Mouse (Mus musculus): ENCODE measurements around the gene Nuak2. TPM values are rescaled to one million over a fixed set of nuclear protein-coding genes. Genes with fewer than 3 reads are reported as not detected.

The Nuak2 gene
- total RNA-seq, 1 experiment from 2014 or later: 79.4 TPM

DNA sequence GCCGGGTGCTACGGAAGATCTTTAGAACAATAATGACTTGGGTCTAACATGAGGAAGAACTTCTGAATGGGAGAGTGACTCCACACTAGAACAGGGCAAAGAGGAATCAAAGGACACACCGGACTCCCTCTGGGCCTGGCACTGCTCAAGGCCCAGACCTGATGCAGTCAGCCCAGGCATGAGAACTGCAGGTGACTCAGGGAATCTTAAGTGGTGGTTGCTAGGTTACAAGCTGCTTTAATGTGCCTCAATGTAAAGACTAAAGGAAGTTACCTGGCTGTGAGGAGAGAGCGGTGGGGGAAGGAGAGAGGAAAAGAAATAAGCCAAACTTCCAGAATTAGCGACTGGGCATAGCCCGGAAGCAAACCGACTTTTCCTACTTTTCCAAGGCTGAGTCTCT is 20.4 kb upstream of the Nuak2 start:
- no peak for ATAC-seq (replicated peaks; ENCODE audit: insufficient number of reproducible peaks, low FRiP score, low TSS enrichment, poor library complexity, severe bottlenecking)

DNA sequence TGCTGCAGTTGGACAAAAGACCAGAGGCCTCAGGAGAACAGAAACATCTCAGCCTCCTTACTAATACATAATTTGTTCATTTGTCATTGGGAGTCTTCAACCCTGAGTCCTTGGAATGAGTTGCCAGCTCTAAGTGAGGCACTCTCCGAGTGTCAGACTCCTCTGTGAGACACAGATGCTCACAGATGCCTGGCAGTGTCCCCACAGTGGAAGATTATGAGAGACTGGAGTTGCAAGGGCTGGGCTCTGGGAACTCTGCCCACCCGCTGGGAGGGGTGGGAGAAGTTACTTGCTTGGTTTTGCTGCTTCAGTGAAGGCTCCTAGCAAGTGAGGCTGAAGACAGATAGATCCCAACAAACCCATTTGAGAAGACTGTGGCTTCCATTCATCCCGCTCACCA is 19.9 kb upstream of the Nuak2 start:
- ATAC-seq (replicated peaks; ENCODE audit: insufficient number of reproducible peaks, low FRiP score, low TSS enrichment, poor library complexity, severe bottlenecking): no peak

GRCm38 (mm10) chr1:132298425-132298800 is 17.5 kb upstream of the Nuak2 start, which contains the start of gene Klhdc8a:
Gene Klhdc8a, plus strand, starts transcription at chr1:132298626.
- ATAC-seq (replicated peaks; ENCODE audit: insufficient number of reproducible peaks, low FRiP score, low TSS enrichment, poor library complexity, severe bottlenecking): no peak

DNA sequence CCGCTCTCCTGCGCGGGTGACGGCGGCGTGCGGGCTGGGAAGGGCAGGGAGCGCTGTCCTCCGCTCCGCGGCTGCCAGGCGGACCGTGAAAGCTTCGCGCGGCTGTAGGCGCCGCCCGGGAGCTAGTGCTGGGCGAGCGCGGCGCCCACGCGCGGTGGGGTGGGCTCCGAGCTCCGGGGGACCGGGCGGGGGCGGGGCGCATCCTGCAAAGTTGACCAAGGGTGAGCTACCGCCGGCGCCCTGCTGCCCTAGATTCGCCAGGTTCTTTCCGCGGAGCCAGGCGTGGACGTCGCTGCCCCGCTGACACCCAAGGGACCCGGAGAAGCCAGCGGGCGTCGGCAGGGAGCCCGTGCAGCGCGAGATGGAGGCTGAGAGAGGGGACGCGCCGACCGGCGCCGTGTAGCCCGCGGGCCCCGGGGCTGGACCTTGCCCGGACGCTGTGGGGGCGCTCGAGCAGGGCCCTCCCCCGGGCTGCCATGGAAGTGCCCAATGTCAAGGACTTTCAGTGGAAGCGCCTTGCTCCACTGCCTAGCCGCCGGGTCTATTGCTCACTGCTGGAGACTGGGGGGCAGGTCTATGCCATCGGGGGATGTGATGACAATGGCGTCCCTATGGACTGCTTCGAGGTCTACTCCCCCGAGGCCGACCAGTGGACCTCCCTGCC is 17.0 kb upstream of the Nuak2 start:
- ATAC-seq (replicated peaks; ENCODE audit: insufficient number of reproducible peaks, low FRiP score, low TSS enrichment, poor library complexity, severe bottlenecking): no peak

GRCm38 (mm10) chr1:132299744-132300143 is 16.2 kb upstream of the Nuak2 start:
- ATAC-seq (replicated peaks; ENCODE audit: insufficient number of reproducible peaks, low FRiP score, low TSS enrichment, poor library complexity, severe bottlenecking): no peak

DNA sequence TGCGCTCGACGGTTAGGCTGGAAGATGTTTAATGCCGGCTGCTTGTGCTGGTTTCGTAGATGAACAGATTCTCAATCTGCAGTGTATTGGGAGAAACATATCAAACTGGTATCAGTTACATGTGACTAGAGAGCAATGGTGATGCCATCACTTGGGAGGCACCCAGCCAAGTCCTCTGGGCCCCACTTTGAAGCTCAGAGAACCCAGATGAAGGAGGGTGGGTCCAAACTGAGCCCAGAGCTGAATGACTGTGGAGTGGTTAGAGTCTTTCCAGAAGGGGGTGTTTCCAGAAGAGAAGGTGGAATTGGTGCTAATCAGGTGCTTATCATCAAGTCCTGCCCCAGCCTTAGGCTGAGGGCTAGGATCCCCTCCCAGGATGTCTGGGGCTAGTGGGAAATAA is 14.7 kb upstream of the Nuak2 start:
- ATAC-seq (replicated peaks; ENCODE audit: insufficient number of reproducible peaks, low FRiP score, low TSS enrichment, poor library complexity, severe bottlenecking): no peak

GRCm38 (mm10) chr1:132302341-132302866 is 13.5 kb upstream of the Nuak2 start:
- no peak for ATAC-seq (replicated peaks; ENCODE audit: insufficient number of reproducible peaks, low FRiP score, low TSS enrichment, poor library complexity, severe bottlenecking)

DNA sequence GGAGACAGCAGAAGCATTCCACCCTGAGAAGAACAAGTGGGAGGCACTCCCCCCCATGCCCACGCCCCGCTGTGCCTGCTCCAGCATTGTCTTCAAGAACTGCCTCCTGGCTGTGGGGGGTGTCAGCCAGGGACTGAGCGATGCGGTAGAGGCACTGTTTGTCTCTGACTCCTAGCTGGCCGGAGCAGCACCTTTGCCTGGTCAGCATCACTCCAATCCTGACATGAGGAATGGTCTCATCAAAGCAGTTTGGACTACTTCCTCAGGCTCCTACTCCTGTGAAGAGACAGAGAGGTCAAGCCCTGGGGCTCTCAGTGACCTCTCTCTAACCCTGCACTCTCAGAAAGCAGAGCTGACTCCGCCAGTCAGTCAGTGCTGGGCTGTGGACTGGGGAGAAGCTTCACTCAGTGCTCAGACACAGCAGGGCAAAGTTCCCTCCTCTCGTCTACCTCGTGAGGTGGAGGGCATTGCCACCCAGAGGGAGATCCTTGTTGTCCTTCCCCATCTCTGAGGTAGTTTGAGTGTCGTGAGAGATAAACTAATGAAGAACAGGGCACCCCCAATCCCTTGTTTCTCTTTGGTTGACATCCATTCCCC is 11.2 kb upstream of the Nuak2 start:
- no peak for ATAC-seq (replicated peaks; ENCODE audit: insufficient number of reproducible peaks, low FRiP score, low TSS enrichment, poor library complexity, severe bottlenecking)

DNA sequence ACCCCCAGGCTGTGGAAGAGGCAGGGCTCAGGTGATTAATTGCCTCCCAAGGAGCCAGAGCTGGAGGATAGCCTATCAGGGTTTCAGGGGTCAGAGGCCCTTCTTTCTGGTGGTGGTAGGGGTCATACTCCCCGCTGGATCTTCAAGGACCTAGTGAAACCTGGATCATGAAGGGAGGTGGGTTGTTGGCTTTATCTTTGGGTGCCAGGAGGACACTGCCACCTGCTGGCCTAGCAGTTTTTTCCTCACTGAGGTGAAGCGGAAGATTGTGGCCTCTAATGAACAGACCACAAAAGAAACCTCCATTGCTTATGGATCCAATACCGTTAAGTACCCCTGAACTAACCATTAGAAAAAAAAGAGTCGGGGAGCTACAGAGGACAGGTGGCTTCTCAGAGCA is 9.8 kb upstream of the Nuak2 start:
- no peak for ATAC-seq (replicated peaks; ENCODE audit: insufficient number of reproducible peaks, low FRiP score, low TSS enrichment, poor library complexity, severe bottlenecking)

- no peak for ATAC-seq (replicated peaks; ENCODE audit: insufficient number of reproducible peaks, low FRiP score, low TSS enrichment, poor library complexity, severe bottlenecking)
Observed at GRCm38 (mm10) chr1:132306808-132307207, 9.1 kb upstream of the Nuak2 start.

DNA sequence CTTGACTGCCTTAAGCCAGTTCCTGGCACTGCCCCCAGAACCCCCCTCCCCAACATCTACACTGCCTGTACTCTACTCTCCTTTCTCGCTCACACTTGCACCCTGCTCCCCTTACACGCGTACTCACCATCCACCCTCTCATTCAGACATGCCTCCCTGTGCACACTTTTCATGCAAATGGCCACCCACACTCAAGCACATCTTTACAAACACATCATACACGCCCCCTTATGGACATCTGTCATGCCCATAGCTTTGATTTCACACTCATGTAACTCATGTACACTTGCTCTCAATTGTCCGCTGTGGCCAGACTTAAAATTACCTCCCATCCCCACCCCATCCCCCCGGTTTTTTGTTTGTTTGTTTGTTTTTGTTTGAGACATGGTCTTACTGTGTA is 8.0 kb upstream of the Nuak2 start:
- no peak for ATAC-seq (replicated peaks; ENCODE audit: insufficient number of reproducible peaks, low FRiP score, low TSS enrichment, poor library complexity, severe bottlenecking)

DNA sequence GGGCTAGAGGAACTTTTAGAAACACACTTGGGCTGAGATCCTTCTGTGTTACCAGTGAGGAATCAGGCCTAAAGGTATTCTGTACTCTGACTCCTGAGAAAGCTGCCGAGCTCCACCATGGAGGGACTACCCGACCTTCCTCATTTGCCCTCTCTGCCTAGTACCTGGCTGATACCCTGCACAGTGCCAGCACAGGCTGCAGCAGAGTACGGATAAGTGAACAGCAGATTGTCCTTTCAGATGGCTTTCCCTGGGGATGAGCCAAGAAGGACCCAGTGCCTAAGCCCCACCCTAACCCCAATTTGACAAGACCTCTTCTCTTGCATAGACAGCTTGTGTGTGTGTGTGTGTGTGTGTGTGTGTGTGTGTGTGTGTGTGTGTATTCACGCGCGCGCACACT is 7.3 kb upstream of the Nuak2 start:
- no peak for ATAC-seq (replicated peaks; ENCODE audit: insufficient number of reproducible peaks, low FRiP score, low TSS enrichment, poor library complexity, severe bottlenecking)

DNA sequence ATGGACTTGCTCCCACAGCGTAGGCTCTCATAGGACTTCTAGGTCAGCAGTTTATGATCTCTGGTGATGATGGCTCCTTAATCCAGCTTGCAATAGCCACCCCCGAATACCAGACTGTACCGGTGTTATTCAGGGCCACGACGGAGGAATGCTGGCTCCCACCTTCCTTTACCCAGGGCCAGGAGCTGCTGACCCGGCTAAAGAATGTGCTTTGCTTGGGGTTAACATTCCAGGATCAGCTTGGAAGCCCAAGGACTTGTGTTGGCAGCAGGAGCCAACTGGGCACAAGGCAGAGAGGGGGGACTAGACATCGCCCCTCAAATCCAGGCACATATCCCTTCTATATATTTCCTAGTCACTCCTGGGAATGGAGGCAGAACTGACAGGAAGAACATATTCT is 5.2 kb upstream of the Nuak2 start:
- no peak for ATAC-seq (replicated peaks; ENCODE audit: insufficient number of reproducible peaks, low FRiP score, low TSS enrichment, poor library complexity, severe bottlenecking)

GRCm38 (mm10) chr1:132311174-132311859 is 4.6 kb upstream of the Nuak2 start:
- peak; percentile 46; the same call in 1 of the 2 replicates for ATAC-seq (replicated peaks; ENCODE audit: insufficient number of reproducible peaks, low FRiP score, low TSS enrichment, poor library complexity, severe bottlenecking)

DNA sequence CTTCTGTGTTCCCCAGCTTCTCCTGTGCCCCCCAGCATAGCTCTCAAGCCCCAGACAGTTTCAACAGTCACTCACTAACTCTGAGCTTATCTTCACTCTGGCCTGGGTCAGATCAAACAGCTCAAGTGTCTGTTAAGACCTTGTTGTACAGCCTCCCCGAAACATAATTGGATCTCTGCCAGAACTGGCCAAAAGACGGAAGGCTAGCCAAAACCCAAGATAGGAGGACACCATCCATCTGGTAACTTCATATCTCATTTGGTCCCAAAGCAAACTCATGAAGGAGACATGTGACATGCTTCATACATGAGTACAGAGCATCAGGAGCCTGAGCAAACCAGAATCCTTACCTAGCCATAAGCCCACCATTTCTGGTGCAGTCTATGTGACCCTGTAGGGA is 3.9 kb upstream of the Nuak2 start:
- no peak for ATAC-seq (replicated peaks; ENCODE audit: insufficient number of reproducible peaks, low FRiP score, low TSS enrichment, poor library complexity, severe bottlenecking)

GRCm38 (mm10) chr1:132312703-132313102 is 3.2 kb upstream of the Nuak2 start:
- peak; percentile 38 for ATAC-seq (replicated peaks; ENCODE audit: insufficient number of reproducible peaks, low FRiP score, low TSS enrichment, poor library complexity, severe bottlenecking)

DNA sequence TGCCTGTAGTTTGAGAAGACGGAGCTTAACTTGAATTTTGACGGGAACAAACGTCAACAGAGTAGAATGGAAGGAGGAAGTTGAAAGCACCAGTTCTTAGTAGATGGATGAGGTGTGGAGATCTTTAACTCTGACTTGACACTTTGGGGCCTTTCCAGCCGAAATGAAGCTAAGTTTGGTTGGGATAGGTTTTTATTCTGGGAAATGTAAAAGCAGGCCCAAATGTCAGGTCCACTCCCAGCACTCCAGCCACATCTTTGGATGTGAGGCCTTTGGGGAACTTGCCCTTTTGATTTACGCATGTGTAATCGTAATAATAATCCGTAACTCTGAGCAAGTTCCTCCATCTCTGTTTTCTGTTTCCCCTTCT is 684 bp downstream of the Nuak2 start:
- peak; percentile 29 for ATAC-seq (replicated peaks; ENCODE audit: insufficient number of reproducible peaks, low FRiP score, low TSS enrichment, poor library complexity, severe bottlenecking)

- ATAC-seq (replicated peaks; ENCODE audit: insufficient number of reproducible peaks, low FRiP score, low TSS enrichment, poor library complexity, severe bottlenecking): no peak
Observed at GRCm38 (mm10) chr1:132317413-132317812, 1.5 kb downstream of the Nuak2 start.

DNA sequence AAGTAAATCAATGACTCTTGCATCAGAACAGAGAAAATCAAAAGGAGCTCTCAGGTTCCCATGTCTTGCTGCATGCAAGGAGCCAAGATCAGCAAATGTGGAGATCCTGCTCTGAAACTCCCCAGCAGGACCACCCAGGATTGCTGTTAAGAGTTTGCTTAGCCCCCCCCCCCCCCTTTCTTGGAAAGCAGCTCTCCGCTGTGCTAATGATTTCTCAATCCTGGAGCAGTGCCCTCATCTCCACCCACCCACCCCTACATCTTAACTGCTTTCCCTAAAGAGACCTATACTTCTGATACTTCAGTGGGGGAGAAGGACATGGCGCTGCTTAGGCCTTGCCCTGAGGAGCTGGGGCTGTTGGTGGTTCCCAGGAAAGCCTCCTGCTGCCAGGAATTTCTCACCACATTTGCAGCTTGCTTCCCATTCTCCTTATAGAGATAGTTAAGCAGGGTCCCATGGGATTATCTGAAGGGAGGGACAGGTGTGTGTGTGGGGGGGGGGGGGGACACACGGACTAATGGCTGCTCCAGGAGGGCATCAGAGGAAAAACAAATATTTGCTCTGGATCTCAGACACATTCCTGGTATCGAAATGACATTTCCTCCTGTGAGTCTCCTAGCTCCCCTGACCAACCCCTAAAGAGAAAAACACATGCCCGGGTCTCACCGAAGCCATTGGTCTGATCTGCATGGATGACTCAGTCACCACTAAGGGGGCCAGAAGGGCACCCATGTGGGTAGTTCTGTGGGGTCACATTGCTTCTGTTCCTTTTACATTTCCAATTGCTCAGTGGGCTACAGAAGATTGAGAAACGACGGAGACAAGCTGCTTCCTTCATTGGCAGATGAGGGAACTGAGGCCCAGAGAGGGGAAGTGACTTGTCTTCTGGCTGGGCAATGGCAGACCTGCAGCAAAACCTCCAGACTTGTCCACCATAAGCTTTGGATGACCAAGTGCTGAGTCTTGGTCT is 2.3 kb downstream of the Nuak2 start:
- ATAC-seq (replicated peaks; ENCODE audit: insufficient number of reproducible peaks, low FRiP score, low TSS enrichment, poor library complexity, severe bottlenecking): peak; percentile 29; the same call in 1 of the 2 replicates

Data from monocyte, adult 5-6 weeks (primary cell).